Mouse (Mus musculus): ENCODE results near the gene Bard1. TPM values are rescaled to one million over a fixed set of nuclear protein-coding genes. Genes with fewer than 3 reads are reported as not detected.

Gene Bard1
- polyA plus RNA-seq, 1 experiment: 0.38 TPM

GRCm38 (mm10) chr1:70997377-70997993 is 105.5 kb downstream of the Bard1 start:
- no peak for TF ChIP-seq CTCF (IDR thresholded peaks at IDR 0.05; ENCODE audit: borderline replicate concordance, insufficient read depth, low read depth, low read length)
- no peak for TF ChIP-seq POLR2A (IDR thresholded peaks at IDR 0.05; ENCODE audit: borderline replicate concordance, insufficient read depth, low read length)
- no peak overlapping the region for H3K27ac ChIP-seq (ENCODE audit: insufficient read depth, low read length)
- no peaks in the 10 kb centered on the region for H3K4me1 ChIP-seq (ENCODE audit: control insufficient read depth, insufficient read depth, low read length)
- DNase-seq: no peak
- whole genome bisulfite sequencing: 38% methylated on average over 10 of the region's 10 CpGs
- H3K27me3 ChIP-seq (ENCODE audit: control insufficient read depth, insufficient read depth, low read length): no peaks in the 10 kb centered on the region
- H3K4me3 ChIP-seq (replicated peaks; ENCODE audit: insufficient read depth, low read depth, low read length): no peak overlapping the region

GRCm38 (mm10) chr1:70996766-70997165 is 106.2 kb downstream of the Bard1 start:
- no peak for DNase-seq
- no peak overlapping the region for H3K4me3 ChIP-seq (replicated peaks; ENCODE audit: insufficient read depth, low read depth, low read length)
- WGBS: 80% methylated on average over 3 of the region's 3 CpGs

More at GRCm38 (mm10) chr1:70996766-70997165, 106.2 kb downstream of the Bard1 start:
- no peak for TF ChIP-seq CTCF (IDR thresholded peaks at IDR 0.05; ENCODE audit: borderline replicate concordance, insufficient read depth, low read depth, low read length)
- no peak for TF ChIP-seq POLR2A (IDR thresholded peaks at IDR 0.05; ENCODE audit: borderline replicate concordance, insufficient read depth, low read length)
- Histone ChIP-seq H3K27me3 (ENCODE audit: control insufficient read depth, insufficient read depth, low read length) (no peaks in the 10 kb centered on the region), H3K4me1 (ENCODE audit: control insufficient read depth, insufficient read depth, low read length) (no peaks in the 10 kb centered on the region), H3K27ac (ENCODE audit: insufficient read depth, low read length) (no peak overlapping the region)

All from cerebellum, adult 2 months (tissue).